Mouse (Mus musculus): ENCODE data around the gene Knstrn. TPM values are rescaled to one million over a fixed set of nuclear protein-coding genes. Genes with fewer than 3 reads are reported as not detected.

Gene Knstrn
- polyA plus RNA-seq, 1 experiment from 2014 or later: 49.6 TPM

DNA sequence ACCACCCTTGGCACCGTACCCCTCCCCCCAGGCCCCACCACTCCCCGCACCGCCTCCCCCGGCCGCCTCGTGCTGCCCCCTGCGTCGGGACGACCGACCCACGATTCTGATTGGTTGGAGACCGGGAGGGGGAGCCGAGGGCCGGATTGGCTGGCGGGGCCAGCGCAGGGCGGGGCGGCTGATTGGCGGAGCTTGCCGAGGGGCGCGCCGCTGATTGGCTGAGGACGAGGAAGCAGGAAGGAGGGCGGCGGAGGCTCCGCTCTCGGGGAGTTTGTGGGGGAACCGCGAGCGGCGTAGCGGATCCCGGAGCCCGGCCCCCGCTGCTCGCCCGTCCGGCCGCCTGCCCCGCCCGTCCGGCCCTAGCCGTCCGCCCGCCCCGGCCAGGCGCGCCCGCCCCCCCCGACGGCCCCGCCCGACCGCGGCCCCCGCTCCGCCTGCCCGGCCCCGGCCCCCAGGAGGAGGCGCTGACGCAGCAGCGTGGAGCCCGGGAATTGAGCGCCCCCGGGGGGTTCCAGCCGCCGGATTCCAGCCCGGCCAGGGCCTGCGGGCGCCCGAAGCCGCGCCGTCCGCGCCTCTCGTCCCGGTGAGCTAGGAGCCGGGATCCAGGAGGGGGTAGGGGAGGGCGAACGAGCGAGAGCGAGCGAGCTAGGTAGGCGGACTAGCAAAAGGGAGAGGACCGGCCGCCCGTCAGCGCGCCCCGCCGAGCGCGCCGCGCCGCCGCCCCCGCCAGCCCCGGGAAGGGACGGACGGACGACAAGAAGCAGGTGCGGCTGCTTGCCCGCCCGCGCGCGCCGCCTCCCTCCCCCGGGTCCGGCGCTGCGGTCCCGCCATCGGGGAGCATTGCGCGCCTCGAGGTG is 87.6 kb downstream of the Knstrn start:
- Histone ChIP-seq H3K27ac (ENCODE audit: low read length) (peak overlapping the region; percentile 70), H3K4me1 (replicated peaks; ENCODE audit: control insufficient read depth, insufficient read depth, low read length) (peaks cover 52% of the 10 kb centered on the region), H3K27me3 (replicated peaks; ENCODE audit: control insufficient read depth, insufficient read depth, low read length) (peaks cover 35% of the 10 kb centered on the region), H3K4me2 (ENCODE audit: low read length) (peak overlapping the region; percentile 100), H3K4me3 (replicated peaks; ENCODE audit: low read length) (peak overlapping the region; percentile 88), H3K36me3 (ENCODE audit: control insufficient read depth, insufficient read depth) (no peaks in the 10 kb centered on the region), H3K9ac (replicated peaks; ENCODE audit: low read depth, low read length) (peak overlapping the region; percentile 82), H3K9me3 (ENCODE audit: control insufficient read depth, low read length) (no peaks in the 10 kb centered on the region)
- WGBS: under 1% methylated on average over 68 of the region's 120 CpGs
- ATAC-seq: peak; percentile 93

DNA sequence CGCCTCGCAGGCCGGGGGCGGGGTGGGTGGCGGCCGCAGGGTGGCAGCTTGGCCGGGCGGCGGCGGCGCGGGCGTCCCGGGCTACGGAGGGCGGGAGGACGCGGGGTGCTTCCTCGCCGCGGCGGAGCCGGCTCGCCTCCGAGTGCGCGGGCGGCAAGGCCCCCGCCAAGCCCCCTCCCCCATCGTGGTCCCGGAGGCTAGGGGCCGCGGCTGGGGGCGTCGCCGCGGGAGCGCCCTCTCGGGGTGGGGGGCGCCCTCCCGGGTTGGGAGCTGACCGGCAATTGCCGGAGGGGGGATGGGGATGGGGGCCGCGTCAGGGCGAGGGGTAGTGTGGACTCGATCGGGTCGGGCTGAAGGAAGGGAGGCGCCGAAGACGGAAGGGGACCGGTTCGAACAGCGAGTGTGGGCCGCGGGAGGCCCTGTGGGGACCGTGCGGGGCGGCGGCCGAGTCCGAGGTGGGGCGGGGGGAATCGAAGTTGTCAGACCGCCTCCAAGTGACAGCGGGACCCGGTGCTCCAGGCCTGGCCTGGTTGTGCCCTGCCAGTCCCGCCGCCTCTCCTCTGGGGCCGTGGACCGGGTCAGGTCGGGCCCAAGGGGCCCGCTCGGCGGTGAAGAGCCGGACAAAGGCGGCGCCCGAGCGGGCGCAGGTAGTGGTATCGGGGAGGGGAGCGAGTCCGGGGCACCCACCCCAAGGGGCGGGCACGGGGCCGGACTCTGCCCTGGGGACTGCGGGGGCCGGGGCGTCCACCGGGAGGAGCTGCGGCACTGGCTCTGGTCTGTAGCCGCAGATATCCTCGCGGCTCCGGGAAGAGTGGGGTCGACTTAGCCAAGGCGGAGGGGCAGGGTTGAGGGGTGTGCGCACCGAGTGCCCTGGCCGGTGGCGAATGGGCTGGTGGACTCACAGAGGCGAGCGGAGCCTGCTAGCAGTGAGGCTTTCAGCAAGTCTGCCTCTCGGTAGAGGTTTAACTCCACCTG is 88.5 kb downstream of the Knstrn start:
- Histone ChIP-seq H3K9me3 (ENCODE audit: control insufficient read depth, low read length) (no peaks in the 10 kb centered on the region), H3K4me3 (replicated peaks; ENCODE audit: low read length) (peak overlapping the region; percentile 88), H3K36me3 (ENCODE audit: control insufficient read depth, insufficient read depth) (no peaks in the 10 kb centered on the region), H3K27me3 (replicated peaks; ENCODE audit: control insufficient read depth, insufficient read depth, low read length) (peaks cover 31% of the 10 kb centered on the region), H3K4me2 (ENCODE audit: low read length) (peak overlapping the region; percentile 68), H3K9ac (replicated peaks; ENCODE audit: low read depth, low read length) (peak overlapping the region; percentile 82), H3K27ac (ENCODE audit: low read length) (peak overlapping the region; percentile 70), H3K4me1 (replicated peaks; ENCODE audit: control insufficient read depth, insufficient read depth, low read length) (peaks cover 43% of the 10 kb centered on the region)
- peak; percentile 8 for ATAC-seq
- under 1% methylated on average over 79 of the region's 106 CpGs for WGBS

GRCm38 (mm10) chr2:118903333-118903741 is 89.5 kb downstream of the Knstrn start:
- peaks cover 23% of the 10 kb centered on the region for H3K27me3 ChIP-seq (replicated peaks; ENCODE audit: control insufficient read depth, insufficient read depth, low read length)
- H3K36me3 ChIP-seq (ENCODE audit: control insufficient read depth, insufficient read depth): no peaks in the 10 kb centered on the region
- WGBS: 5% methylated on average over 10 of the region's 10 CpGs
- H3K9ac ChIP-seq (replicated peaks; ENCODE audit: low read depth, low read length): peak overlapping the region; percentile 82
- H3K9me3 ChIP-seq (ENCODE audit: control insufficient read depth, low read length): no peaks in the 10 kb centered on the region
- peak overlapping the region; percentile 68 for H3K4me2 ChIP-seq (ENCODE audit: low read length)
- H3K27ac ChIP-seq (ENCODE audit: low read length): no peak overlapping the region
- peaks cover 37% of the 10 kb centered on the region for H3K4me1 ChIP-seq (replicated peaks; ENCODE audit: control insufficient read depth, insufficient read depth, low read length)
- peak overlapping the region; percentile 88 for H3K4me3 ChIP-seq (replicated peaks; ENCODE audit: low read length)
- ATAC-seq: no peak

Other genes starting within 250 kb of the Knstrn start
- 36.4 and 45.0 TPM in 2 replicates for gene Bub1b, start 215.8 kb upstream of the Knstrn start, polyA plus RNA-seq (2015; fragmentation: Nextera tagmentation; extraction: Ambion mirVana)
- gene Pak6, start 150.7 kb upstream of the Knstrn start, polyA plus RNA-seq (2015; fragmentation: Nextera tagmentation; extraction: Ambion mirVana): 26.0 and 36.4 TPM in 2 replicates
- 0.43 and 0.46 TPM in 2 replicates for gene Ankrd63, start 110.0 kb upstream of the Knstrn start, polyA plus RNA-seq (2015; fragmentation: Nextera tagmentation; extraction: Ambion mirVana)
- 0.63 and 1.2 TPM in 2 replicates for gene Plcb2, start 85.6 kb upstream of the Knstrn start, polyA plus RNA-seq (2015; fragmentation: Nextera tagmentation; extraction: Ambion mirVana)
- 24.4 and 27.0 TPM in 2 replicates for gene Inafm2, start 68.2 kb upstream of the Knstrn start, polyA plus RNA-seq (2015; fragmentation: Nextera tagmentation; extraction: Ambion mirVana)
- 1.3 and 1.6 TPM in 2 replicates for gene Ccdc9b, start 51.3 kb upstream of the Knstrn start, polyA plus RNA-seq (2015; fragmentation: Nextera tagmentation; extraction: Ambion mirVana)
- gene Phgr1, start 41.2 kb upstream of the Knstrn start, polyA plus RNA-seq (2015; fragmentation: Nextera tagmentation; extraction: Ambion mirVana): not detected in 2 replicates
- 27.3 and 36.9 TPM in 2 replicates for gene Disp2, start 34.3 kb upstream of the Knstrn start, polyA plus RNA-seq (2015; fragmentation: Nextera tagmentation; extraction: Ambion mirVana)
- gene Ivd, start 48.0 kb downstream of the Knstrn start, polyA plus RNA-seq (2015; fragmentation: Nextera tagmentation; extraction: Ambion mirVana): 45.2 and 50.4 TPM in 2 replicates
- gene Bahd1, start 86.4 kb downstream of the Knstrn start, polyA plus RNA-seq (2015; fragmentation: Nextera tagmentation; extraction: Ambion mirVana): 5.7 and 6.5 TPM in 2 replicates
- gene Chst14, start 112.5 kb downstream of the Knstrn start, polyA plus RNA-seq (2015; fragmentation: Nextera tagmentation; extraction: Ambion mirVana): 5.4 and 6.1 TPM in 2 replicates
- 41.6 and 46.1 TPM in 2 replicates for gene Ccdc32, start 215.4 kb downstream of the Knstrn start, polyA plus RNA-seq (2015; fragmentation: Nextera tagmentation; extraction: Ambion mirVana)
- 5.0 and 5.1 TPM in 2 replicates for gene Rpusd2, start 220.8 kb downstream of the Knstrn start, polyA plus RNA-seq (2015; fragmentation: Nextera tagmentation; extraction: Ambion mirVana)
- gene Knl1, start 233.1 kb downstream of the Knstrn start, polyA plus RNA-seq (2015; fragmentation: Nextera tagmentation; extraction: Ambion mirVana): 23.9 and 26.2 TPM in 2 replicates

Measured in forebrain, embryonic 16.5 days (tissue).